Mouse (Mus musculus) monocyte, adult 2 months (primary cell): Measurements from ENCODE around the gene 4931422A03Rik.
A peak's percentile ranks its signal among the peaks of the same experiment; 100 is the strongest.
"Not testable (repeated sequence)": the region's sequence is repeated elsewhere in the genome, so short reads cannot be mapped to it uniquely, and the experiment has no call there.

Experiments
- DNase-seq, 2 experiments: peaks; one replicate each; pipeline ENCODE4 v3.0.0; 2022; ENCODE audit warnings: low spot score in 2 of 2, low read depth in 1 of 2

The 4931422A03Rik gene

GRCm38 (mm10) chr2:104027458-104028138 is 563 bp downstream of the 4931422A03Rik start, which contains the start of gene Fbxo3:
Gene Fbxo3, plus strand, starts transcription at chr2:104027721.
- peak; percentile 45 to 55 for DNase-seq

- DNase-seq = no peak
Measured at GRCm38 (mm10) chr2:104024656-104025055, 3.5 kb downstream of the 4931422A03Rik start.

GRCm38 (mm10) chr2:104023096-104023495 is 5.1 kb downstream of the 4931422A03Rik start:
- DNase-seq = no peak

- not testable (repeated sequence) for DNase-seq
Measured at GRCm38 (mm10) chr2:104008853-104009252, 19.3 kb downstream of the 4931422A03Rik start.

GRCm38 (mm10) chr2:104007793-104008519 is 20.2 kb downstream of the 4931422A03Rik start:
- DNase-seq = no peak

- peak in 1 of 2 experiments; percentile 15 for DNase-seq
Measured at GRCm38 (mm10) chr2:104002711-104003413, 25.3 kb downstream of the 4931422A03Rik start.

- DNase-seq = no peak
Measured at GRCm38 (mm10) chr2:104001861-104002260, 26.3 kb downstream of the 4931422A03Rik start.

GRCm38 (mm10) chr2:104001076-104001475 is 27.1 kb downstream of the 4931422A03Rik start:
- no peak for DNase-seq

GRCm38 (mm10) chr2:103992618-103993332 is 35.4 kb downstream of the 4931422A03Rik start:
- DNase-seq = no peak

- no peak for DNase-seq
Measured at GRCm38 (mm10) chr2:103992162-103992561, 36.0 kb downstream of the 4931422A03Rik start.

GRCm38 (mm10) chr2:103991303-103991702 is 36.9 kb downstream of the 4931422A03Rik start:
- no peak for DNase-seq

GRCm38 (mm10) chr2:103989724-103990123 is 38.4 kb downstream of the 4931422A03Rik start:
- no peak for DNase-seq

- DNase-seq = not testable (repeated sequence)
Measured at GRCm38 (mm10) chr2:103987595-103987994, 40.6 kb downstream of the 4931422A03Rik start.

GRCm38 (mm10) chr2:103983146-103983545 is 45.0 kb downstream of the 4931422A03Rik start:
- no peak for DNase-seq

- peak in 1 of 2 experiments; percentile 40 for DNase-seq
Measured at GRCm38 (mm10) chr2:103982250-103982649, 45.9 kb downstream of the 4931422A03Rik start.

GRCm38 (mm10) chr2:103977716-103978115 is 50.4 kb downstream of the 4931422A03Rik start:
- no peak for DNase-seq

- DNase-seq = no peak
Measured at GRCm38 (mm10) chr2:103977216-103977615, 50.9 kb downstream of the 4931422A03Rik start.

- no peak for DNase-seq
Measured at GRCm38 (mm10) chr2:103975904-103976303, 52.3 kb downstream of the 4931422A03Rik start.

- no peak for DNase-seq
Measured at GRCm38 (mm10) chr2:103971838-103972237, 56.3 kb downstream of the 4931422A03Rik start.

- DNase-seq = no peak
Measured at GRCm38 (mm10) chr2:103970791-103971649, 57.1 kb downstream of the 4931422A03Rik start.
